Mouse (Mus musculus): ENCODE data around the gene Atp1a3. TPM values are rescaled to one million over a fixed set of nuclear protein-coding genes. Genes with fewer than 3 reads are reported as not detected.

Gene Atp1a3
- total and polyA plus RNA-seq, 3 experiments: 0.39 to 1.7 (median 1.2) TPM

- Histone ChIP-seq H3K27me3 (ENCODE audit: control insufficient read depth, insufficient read depth, low read length) (peaks cover 27% of the 10 kb centered on the region), H3K27ac (no peak overlapping the region), H3K4me3 (no peak overlapping the region), H3K4me1 (ENCODE audit: control insufficient read depth, insufficient read depth, low read length) (no peaks in the 10 kb centered on the region), H3K9ac (ENCODE audit: low read depth, low read length) (no peak overlapping the region), H3K36me3 (ENCODE audit: control insufficient read depth, insufficient read depth, low read length) (no peaks in the 10 kb centered on the region), H3K79me2 (replicated peaks; ENCODE audit: control insufficient read depth, insufficient read depth, low read length) (no peaks in the 10 kb centered on the region)
- WGBS: 80% methylated on average over 12 of the region's 12 CpGs
- no peak for TF ChIP-seq CTCF (IDR thresholded peaks at IDR 0.05)
- no peak for TF ChIP-seq EP300 (IDR thresholded peaks at IDR 0.05; ENCODE audit: insufficient read depth, low read depth, low read length)
- no peak for TF ChIP-seq POLR2A (IDR thresholded peaks at IDR 0.05; ENCODE audit: insufficient read depth, low read depth, low read length)
- intact Hi-C loops (cut with DNase I): no loop called here
- peak in 1 of 2 experiments; percentile 40 for DNase-seq
These were observed 1.0 kb upstream of the Atp1a3 start for GRCm38 (mm10) chr7:25006586-25007364.

GRCm38 (mm10) chr7:25006171-25006570, 413 bp upstream of the Atp1a3 start:
- no peak overlapping the region for H3K9ac ChIP-seq (ENCODE audit: low read depth, low read length)
- DNase-seq: no peak
- no peak for TF ChIP-seq EP300 (IDR thresholded peaks at IDR 0.05; ENCODE audit: insufficient read depth, low read depth, low read length)
- TF ChIP-seq CTCF (IDR thresholded peaks at IDR 0.05): no peak
- TF ChIP-seq POLR2A (IDR thresholded peaks at IDR 0.05; ENCODE audit: insufficient read depth, low read depth, low read length): no peak
- no peaks in the 10 kb centered on the region for H3K79me2 ChIP-seq (replicated peaks; ENCODE audit: control insufficient read depth, insufficient read depth, low read length)
- intact Hi-C loops (cut with DNase I): no loop called here
- H3K4me1 ChIP-seq (ENCODE audit: control insufficient read depth, insufficient read depth, low read length): no peaks in the 10 kb centered on the region
- 64% methylated on average over 3 of the region's 3 CpGs for WGBS
- no peak overlapping the region for H3K27ac ChIP-seq
- H3K4me3 ChIP-seq: no peak overlapping the region
- H3K36me3 ChIP-seq (ENCODE audit: control insufficient read depth, insufficient read depth, low read length): no peaks in the 10 kb centered on the region
- H3K27me3 ChIP-seq (ENCODE audit: control insufficient read depth, insufficient read depth, low read length): peaks cover 27% of the 10 kb centered on the region

GRCm38 (mm10) chr7:25004806-25005205, 952 bp downstream of the Atp1a3 start:
- Histone ChIP-seq H3K27me3 (ENCODE audit: control insufficient read depth, insufficient read depth, low read length) (peaks cover 18% of the 10 kb centered on the region), H3K4me3 (no peak overlapping the region)
- intact Hi-C loops (cut with DNase I): no loop called here

GRCm38 (mm10) chr7:25003820-25004388, 1.9 kb downstream of the Atp1a3 start:
- Histone ChIP-seq H3K4me1 (ENCODE audit: control insufficient read depth, insufficient read depth, low read length) (no peaks in the 10 kb centered on the region), H3K27ac (no peak overlapping the region), H3K36me3 (ENCODE audit: control insufficient read depth, insufficient read depth, low read length) (no peaks in the 10 kb centered on the region), H3K9ac (ENCODE audit: low read depth, low read length) (no peak overlapping the region), H3K4me3 (no peak overlapping the region), H3K27me3 (ENCODE audit: control insufficient read depth, insufficient read depth, low read length) (peaks cover 13% of the 10 kb centered on the region), H3K79me2 (replicated peaks; ENCODE audit: control insufficient read depth, insufficient read depth, low read length) (no peaks in the 10 kb centered on the region)
- no peak for DNase-seq
- TF ChIP-seq EP300 (IDR thresholded peaks at IDR 0.05; ENCODE audit: insufficient read depth, low read depth, low read length): no peak
- no peak for TF ChIP-seq POLR2A (IDR thresholded peaks at IDR 0.05; ENCODE audit: insufficient read depth, low read depth, low read length)
- no peak for TF ChIP-seq CTCF (IDR thresholded peaks at IDR 0.05)
- WGBS: 80% methylated on average over 8 of the region's 8 CpGs
- intact Hi-C loops (cut with DNase I): no loop called here

More at GRCm38 (mm10) chr7:25004806-25005205, 952 bp downstream of the Atp1a3 start:
- Histone ChIP-seq H3K9ac (ENCODE audit: low read depth, low read length) (no peak overlapping the region), H3K4me1 (ENCODE audit: control insufficient read depth, insufficient read depth, low read length) (no peaks in the 10 kb centered on the region), H3K27ac (no peak overlapping the region), H3K79me2 (replicated peaks; ENCODE audit: control insufficient read depth, insufficient read depth, low read length) (no peaks in the 10 kb centered on the region), H3K36me3 (ENCODE audit: control insufficient read depth, insufficient read depth, low read length) (no peaks in the 10 kb centered on the region)
- TF ChIP-seq EP300 (IDR thresholded peaks at IDR 0.05; ENCODE audit: insufficient read depth, low read depth, low read length): no peak
- DNase-seq: no peak
- WGBS: 34% methylated on average over 7 of the region's 9 CpGs

- no peak for TF ChIP-seq EP300 (IDR thresholded peaks at IDR 0.05; ENCODE audit: insufficient read depth, low read depth, low read length)
- no peak for TF ChIP-seq CTCF (IDR thresholded peaks at IDR 0.05)
- no peak for TF ChIP-seq POLR2A (IDR thresholded peaks at IDR 0.05; ENCODE audit: insufficient read depth, low read depth, low read length)
- H3K36me3 ChIP-seq (ENCODE audit: control insufficient read depth, insufficient read depth, low read length): no peaks in the 10 kb centered on the region
- DNase-seq: no peak
- H3K9ac ChIP-seq (ENCODE audit: low read depth, low read length): no peak overlapping the region
- no peak overlapping the region for H3K4me3 ChIP-seq
- 44% methylated on average over 11 of the region's 11 CpGs for WGBS
- no peaks in the 10 kb centered on the region for H3K79me2 ChIP-seq (replicated peaks; ENCODE audit: control insufficient read depth, insufficient read depth, low read length)
- H3K4me1 ChIP-seq (ENCODE audit: control insufficient read depth, insufficient read depth, low read length): no peaks in the 10 kb centered on the region
- intact Hi-C loops (cut with DNase I): no loop called here
- H3K27me3 ChIP-seq (ENCODE audit: control insufficient read depth, insufficient read depth, low read length): peaks cover 13% of the 10 kb centered on the region
- H3K27ac ChIP-seq: no peak overlapping the region
These were observed 2.5 kb downstream of the Atp1a3 start for GRCm38 (mm10) chr7:25003291-25003690.

- Histone ChIP-seq H3K79me2 (replicated peaks; ENCODE audit: control insufficient read depth, insufficient read depth, low read length) (no peaks in the 10 kb centered on the region), H3K4me1 (ENCODE audit: control insufficient read depth, insufficient read depth, low read length) (no peaks in the 10 kb centered on the region), H3K4me3 (no peak overlapping the region), H3K36me3 (ENCODE audit: control insufficient read depth, insufficient read depth, low read length) (no peaks in the 10 kb centered on the region), H3K27me3 (ENCODE audit: control insufficient read depth, insufficient read depth, low read length) (peaks cover 7% of the 10 kb centered on the region), H3K9ac (ENCODE audit: low read depth, low read length) (no peak overlapping the region), H3K27ac (no peak overlapping the region)
- intact Hi-C loops (cut with DNase I): no loop called here
- DNase-seq: no peak
- no peak for TF ChIP-seq CTCF (IDR thresholded peaks at IDR 0.05)
- no peak for TF ChIP-seq POLR2A (IDR thresholded peaks at IDR 0.05; ENCODE audit: insufficient read depth, low read depth, low read length)
- TF ChIP-seq EP300 (IDR thresholded peaks at IDR 0.05; ENCODE audit: insufficient read depth, low read depth, low read length): no peak
- 58% methylated on average over 12 of the region's 12 CpGs for WGBS
These were observed 5.0 kb downstream of the Atp1a3 start for GRCm38 (mm10) chr7:25000711-25001110.

All from heart, adult 2 months (tissue).